Mouse (Mus musculus) liver, adult 2 months (tissue): ENCODE data around the gene Fam185a.

ENCODE experiments used
- CTCF ChIP-seq: fragments of 200-500 bp; IDR thresholded peaks from 2 replicates; pipeline ENCODE4 v1.5.1; 2011; ENCODE audit warnings: low read depth, low read length, control low read depth
- POLR2A ChIP-seq: fragments of 200-500 bp; IDR thresholded peaks from 2 replicates; pipeline ENCODE4 v1.6.1; 2011; ENCODE audit warnings: low read length, control low read depth; ENCODE audit not compliant: insufficient read depth; ENCODE audit errors: extremely low read depth

- peak; percentile 26 for TF ChIP-seq CTCF
- TF ChIP-seq POLR2A, result no peak
These were observed 4.1 kb upstream of the Fam185a start for GRCm38 (mm10) chr5:21420609-21421008.
